Mouse (Mus musculus) kidney, embryonic 14.5 days (tissue): ENCODE data around the gene Slc20a1. TPM values are rescaled to one million over a fixed set of nuclear protein-coding genes. Genes with fewer than 3 reads are reported as not detected.

ENCODE experiments used
- ATAC-seq: fragments of 200-750 bp; cut with Nextera tagmentation; 2 replicates; pipeline ENCODE4 v1.8.0; 2017; ENCODE audit warnings: moderate number of reproducible peaks, mild to moderate bottlenecking, moderate TSS enrichment, moderate library complexity; ENCODE audit not compliant: low FRiP score, low TSS enrichment
- H3K27ac ChIP-seq: fragments of 300-500 bp; sonication (generic); 2 replicates; pipeline ENCODE4 v1.5.1; 2014; ENCODE audit warnings: low read depth, mild to moderate bottlenecking, low read length, moderate library complexity, mixed read lengths
- H3K27me3 ChIP-seq: fragments of 300-500 bp; sonication (generic); 2 replicates; pipeline ENCODE4 v1.6.1; 2014; ENCODE audit warnings: mild to moderate bottlenecking, low read length; ENCODE audit not compliant: control insufficient read depth, insufficient read depth
- H3K36me3 ChIP-seq: fragments of 300-500 bp; sonication (generic); 2 replicates; pipeline ENCODE4 v1.6.1; 2014; ENCODE audit warnings: low read length, mixed read lengths; ENCODE audit not compliant: control insufficient read depth, insufficient read depth
- H3K4me1 ChIP-seq: fragments of 300-500 bp; sonication (generic); 2 replicates; pipeline ENCODE4 v1.6.1; 2014; ENCODE audit warnings: low read length, mixed read lengths; ENCODE audit not compliant: control insufficient read depth, insufficient read depth
- H3K4me2 ChIP-seq: fragments of 300-500 bp; sonication (generic); replicated peaks from 2 replicates; pipeline ENCODE4 v1.6.1; 2014; ENCODE audit warnings: low read depth, mild to moderate bottlenecking, low read length
- H3K4me3 ChIP-seq: fragments of 300-500 bp; sonication (generic); 2 replicates; pipeline ENCODE4 v1.5.1; 2014; ENCODE audit warnings: mild to moderate bottlenecking, low read length
- H3K9ac ChIP-seq: fragments of 300-500 bp; sonication (generic); 2 replicates; pipeline ENCODE4 v1.6.1; 2014; ENCODE audit warnings: low read depth, mild to moderate bottlenecking, low read length, moderate library complexity
- H3K9me3 ChIP-seq: fragments of 300-500 bp; sonication (generic); 2 replicates; pipeline ENCODE4 v1.6.1; 2016; ENCODE audit warnings: low read length; ENCODE audit not compliant: control insufficient read depth
- WGBS: fragments of 180-500 bp; shearing (Covaris S2); extraction: QIAGEN DNeasy Blood & Tissue Kit; methylation state at CpG from one replicate; pipeline ENCODE4 v1.1.7; 2014; 5-methylcytosine and 5-hydroxymethylcytosine counted together
- polyA plus RNA-seq: library from polyadenylated mRNA; unstranded; fragments of >200 nt; fragmentation: Nextera tagmentation; extraction: Ambion mirVana; gene quantifications from 2 replicates; pipeline ENCODE4 v1.2.1, GENCODE M21; 2014

Gene Slc20a1
- polyA plus RNA-seq, 1 experiment from 2014 or later = 34.5 TPM

- whole genome bisulfite sequencing = 42% methylated on average over 14 of the region's 14 CpGs
- Histone ChIP-seq H3K4me1 (no peaks in the 10 kb centered on the region), H3K9ac (no peak overlapping the region), H3K4me2 (no peak overlapping the region), H3K27ac (no peak overlapping the region), H3K36me3 (no peaks in the 10 kb centered on the region), H3K27me3 (no peaks in the 10 kb centered on the region), H3K4me3 (no peak overlapping the region), H3K9me3 (no peaks in the 10 kb centered on the region)
- ATAC-seq = no peak
These were observed 15.0 kb upstream of the Slc20a1 start for GRCm38 (mm10) chr2:129183561-129184031.

- no peak for ATAC-seq
- 83% methylated on average over 1 of the region's 1 CpGs for WGBS
- Histone ChIP-seq H3K36me3 (no peaks in the 10 kb centered on the region), H3K4me1 (no peaks in the 10 kb centered on the region), H3K4me2 (no peak overlapping the region), H3K9me3 (no peaks in the 10 kb centered on the region), H3K4me3 (no peak overlapping the region), H3K9ac (no peak overlapping the region), H3K27ac (no peak overlapping the region), H3K27me3 (no peaks in the 10 kb centered on the region)
These were observed 13.7 kb upstream of the Slc20a1 start for GRCm38 (mm10) chr2:129184853-129185252.

- H3K4me1 ChIP-seq = no peaks in the 10 kb centered on the region
- WGBS = 81% methylated on average over 10 of the region's 10 CpGs
- H3K4me3 ChIP-seq = no peak overlapping the region
- no peak for ATAC-seq
- H3K9ac ChIP-seq = no peak overlapping the region
- no peak overlapping the region for H3K27ac ChIP-seq
- no peaks in the 10 kb centered on the region for H3K9me3 ChIP-seq
- no peaks in the 10 kb centered on the region for H3K27me3 ChIP-seq
- no peaks in the 10 kb centered on the region for H3K36me3 ChIP-seq
- H3K4me2 ChIP-seq = no peak overlapping the region
These were observed 12.8 kb upstream of the Slc20a1 start for GRCm38 (mm10) chr2:129185611-129186290.

GRCm38 (mm10) chr2:129186291-129186919 is 12.2 kb upstream of the Slc20a1 start:
- H3K4me3 ChIP-seq = no peak overlapping the region
- H3K4me1 ChIP-seq = no peaks in the 10 kb centered on the region
- no peaks in the 10 kb centered on the region for H3K9me3 ChIP-seq
- no peak for ATAC-seq
- H3K36me3 ChIP-seq = no peaks in the 10 kb centered on the region
- H3K9ac ChIP-seq = no peak overlapping the region
- no peaks in the 10 kb centered on the region for H3K27me3 ChIP-seq
- no peak overlapping the region for H3K4me2 ChIP-seq
- H3K27ac ChIP-seq = no peak overlapping the region
- 62% methylated on average over 5 of the region's 5 CpGs for WGBS

- WGBS = 82% methylated on average over 7 of the region's 7 CpGs
- no peak for ATAC-seq
These were observed 6.0 kb upstream of the Slc20a1 start for GRCm38 (mm10) chr2:129192392-129193150.

GRCm38 (mm10) chr2:129196317-129196716 is 2.2 kb upstream of the Slc20a1 start:
- peaks cover 9% of the 10 kb centered on the region; the same call in 1 of the 2 replicates for H3K36me3 ChIP-seq
- H3K4me2 ChIP-seq = no peak overlapping the region
- H3K9ac ChIP-seq = no peak overlapping the region
- H3K4me3 ChIP-seq = no peak overlapping the region
- no peaks in the 10 kb centered on the region for H3K27me3 ChIP-seq
- H3K27ac ChIP-seq = no peak overlapping the region
- H3K9me3 ChIP-seq = no peaks in the 10 kb centered on the region
- WGBS = 93% methylated on average over 2 of the region's 2 CpGs
- no peak for ATAC-seq
- peaks cover 9% of the 10 kb centered on the region for H3K4me1 ChIP-seq

More at GRCm38 (mm10) chr2:129192392-129193150, 6.0 kb upstream of the Slc20a1 start:
- Histone ChIP-seq H3K36me3 (no peaks in the 10 kb centered on the region), H3K4me3 (no peak overlapping the region), H3K4me2 (no peak overlapping the region), H3K27ac (no peak overlapping the region), H3K9ac (no peak overlapping the region), H3K27me3 (no peaks in the 10 kb centered on the region), H3K9me3 (no peaks in the 10 kb centered on the region), H3K4me1 (no peaks in the 10 kb centered on the region)

GRCm38 (mm10) chr2:129197197-129197596 is 1.4 kb upstream of the Slc20a1 start:
- WGBS = 35% methylated on average over 5 of the region's 5 CpGs
- Histone ChIP-seq H3K4me2 (peak overlapping the region; percentile 67; the same call in 1 of the 2 replicates), H3K4me3 (no peak overlapping the region), H3K36me3 (peaks cover 18% of the 10 kb centered on the region), H3K4me1 (peaks cover 9% of the 10 kb centered on the region), H3K27ac (no peak overlapping the region), H3K9ac (no peak overlapping the region), H3K27me3 (no peaks in the 10 kb centered on the region), H3K9me3 (no peaks in the 10 kb centered on the region)
- no peak for ATAC-seq

GRCm38 (mm10) chr2:129197843-129198435 is 625 bp upstream of the Slc20a1 start:
- Histone ChIP-seq H3K4me3 (peak overlapping the region; percentile 79), H3K27ac (peak overlapping the region; percentile 75), H3K4me2 (peak overlapping the region; percentile 67), H3K9ac (peak overlapping the region; percentile 64), H3K27me3 (no peaks in the 10 kb centered on the region), H3K4me1 (peaks cover 9% of the 10 kb centered on the region), H3K36me3 (peaks cover 24% of the 10 kb centered on the region), H3K9me3 (no peaks in the 10 kb centered on the region)
- peak; percentile 79; the same call in 1 of the 2 replicates for ATAC-seq
- WGBS = 1% methylated on average over 32 of the region's 32 CpGs
